Mouse (Mus musculus): ENCODE measurements around the gene Il18bp. TPM values are rescaled to one million over a fixed set of nuclear protein-coding genes. Genes with fewer than 3 reads are reported as not detected.

Gene Il18bp
- total and polyA plus RNA-seq, 3 experiments, result 1.0 to 1.8 TPM; not detected in 1

- Histone ChIP-seq H3K27ac (ENCODE audit: control insufficient read depth, low read depth, low read length) (peak overlapping the region; percentile 64), H3K27me3 (ENCODE audit: control insufficient read depth in 1 of 2, insufficient read depth in 2 of 2, low read length in 2 of 2) (no peaks in the 10 kb centered on the region), H3K4me3 (ENCODE audit: control insufficient read depth in 1 of 2, insufficient read depth in 1 of 2, low read depth in 2 of 2, low read length in 2 of 2) (no peak overlapping the region), H3K9ac (ENCODE audit: control insufficient read depth, low read depth, low read length, poor library complexity, severe bottlenecking) (no peak overlapping the region), H3K36me3 (ENCODE audit: control insufficient read depth in 1 of 2, insufficient read depth in 2 of 2, low read length in 2 of 2) (peaks cover 0 to 32% of the 10 kb centered on the region in 2 experiments; a peak in 2 of 4 replicates), H3K4me1 (ENCODE audit: control insufficient read depth in 1 of 2, insufficient read depth in 2 of 2, low read length in 2 of 2) (peaks cover 12 to 14% of the 10 kb centered on the region in 2 experiments; a peak in 3 of 4 replicates), H3K79me2 (ENCODE audit: control insufficient read depth, insufficient read depth, low read length, poor library complexity) (peaks cover 24% of the 10 kb centered on the region), H3K9me3 (replicated peaks; ENCODE audit: insufficient read depth, low read length) (no peaks in the 10 kb centered on the region)
- TF ChIP-seq JUND (IDR thresholded peaks at IDR 0.05; ENCODE audit: low read depth, low read length), result peak; percentile 52; the same call in 1 of the 2 replicates
- TF ChIP-seq SIN3A (IDR thresholded peaks at IDR 0.05; ENCODE audit: low read length), result peak; percentile 55
- 0 out of 2 replicates have a peak, but pooled peaks have one; percentile 35 for TF ChIP-seq RCOR1 (IDR thresholded peaks at IDR 0.05; ENCODE audit: low read depth, low read length)
- peak; percentile 50; the same call in 1 of the 2 replicates for TF ChIP-seq MAFK (IDR thresholded peaks at IDR 0.05; ENCODE audit: borderline replicate concordance, low read depth, low read length)
- 0 out of 2 replicates have a peak, but pooled peaks have one; percentile 23 for TF ChIP-seq ETS1 (IDR thresholded peaks at IDR 0.05; ENCODE audit: low read depth, low read length)
- TF ChIP-seq EP300 (IDR thresholded peaks at IDR 0.05; ENCODE audit: low read depth in 1 of 2, low read length in 2 of 2), result peak in 1 of 2 experiments; percentile 42; a peak in 1 of 4 replicates
- peak; percentile 43; the same call in 1 of the 2 replicates for TF ChIP-seq MAX (IDR thresholded peaks at IDR 0.05; ENCODE audit: low read length)
- no peak for TF ChIP-seq USF1 (IDR thresholded peaks at IDR 0.05; ENCODE audit: low read depth, low read length)
- TF ChIP-seq TCF12 (IDR thresholded peaks at IDR 0.05; ENCODE audit: low read depth, low read length), result no peak; the same call in 1 of the 2 replicates
- TF ChIP-seq MYC (IDR thresholded peaks at IDR 0.05; ENCODE audit: low read depth, low read length), result peak; percentile 49; the same call in 1 of the 2 replicates
- peak; percentile 71 for TF ChIP-seq MXI1 (IDR thresholded peaks at IDR 0.05; ENCODE audit: low read depth, low read length)
- TF ChIP-seq MAZ (IDR thresholded peaks at IDR 0.05; ENCODE audit: low read depth, low read length), result no peak
- peak; percentile 87 for TF ChIP-seq GABPA (IDR thresholded peaks at IDR 0.05; ENCODE audit: low read depth, low read length)
- peak; percentile 73 for DNase-seq (ENCODE audit: low read depth, low spot score)
Observed at GRCm38 (mm10) chr7:101965606-101966005, 52.9 kb downstream of the Il18bp start.

Other genes with a start within 250 kb of the Il18bp start
- not detected in 2 replicates for gene Phox2a, start 200.4 kb downstream of the Il18bp start, total RNA-seq (2012; rRNA removed)
- not detected for gene Phox2a, start 200.4 kb downstream of the Il18bp start, polyA plus RNA-seq (2012; ENCODE audit: insufficient read depth in 1 of 2, insufficient read length in 2 of 2, low read depth in 1 of 2, low replicate concordance in 2 of 2, missing spikeins in 1 of 2)
- 9.5 and 11.7 TPM in 2 replicates for gene Inppl1, start 180.5 kb downstream of the Il18bp start, total RNA-seq (2012; rRNA removed)
- gene Inppl1, start 180.5 kb downstream of the Il18bp start, polyA plus RNA-seq (2012; ENCODE audit: insufficient read depth in 1 of 2, insufficient read length in 2 of 2, low read depth in 1 of 2, low replicate concordance in 2 of 2, missing spikeins in 1 of 2), result 10 to 100 TPM in 1 of 2 experiments, not detected in 1; 31.3 TPM
- gene Folr2, start 161.5 kb downstream of the Il18bp start, total RNA-seq (2012; rRNA removed), result not detected in 2 replicates
- gene Folr2, start 161.5 kb downstream of the Il18bp start, polyA plus RNA-seq (2012; ENCODE audit: insufficient read depth in 1 of 2, insufficient read length in 2 of 2, low read depth in 1 of 2, low replicate concordance in 2 of 2, missing spikeins in 1 of 2), result not detected
- gene Anapc15, start 155.0 kb downstream of the Il18bp start, total RNA-seq (2012; rRNA removed), result 68.7 and 73.3 TPM in 2 replicates
- gene Anapc15, start 155.0 kb downstream of the Il18bp start, polyA plus RNA-seq (2012; ENCODE audit: insufficient read depth in 1 of 2, insufficient read length in 2 of 2, low read depth in 1 of 2, low replicate concordance in 2 of 2, missing spikeins in 1 of 2), result 100 to 1,000 TPM in 1 of 2 experiments, not detected in 1; 103 TPM
- 0.12 TPM in 1 of 2 replicates, not detected in the other for gene Folr1, start 147.9 kb downstream of the Il18bp start, total RNA-seq (2012; rRNA removed)
- under 1 TPM in 1 of 2 experiments, not detected in 1; 0.07 TPM for gene Folr1, start 147.9 kb downstream of the Il18bp start, polyA plus RNA-seq (2012; ENCODE audit: insufficient read depth in 1 of 2, insufficient read length in 2 of 2, low read depth in 1 of 2, low replicate concordance in 2 of 2, missing spikeins in 1 of 2)
- gene Lamtor1, start 112.8 kb downstream of the Il18bp start, total RNA-seq (2012; rRNA removed), result 70.5 and 79.5 TPM in 2 replicates
- 100 to 1,000 TPM in 1 of 2 experiments, not detected in 1; 115 TPM for gene Lamtor1, start 112.8 kb downstream of the Il18bp start, polyA plus RNA-seq (2012; ENCODE audit: insufficient read depth in 1 of 2, insufficient read length in 2 of 2, low read depth in 1 of 2, low replicate concordance in 2 of 2, missing spikeins in 1 of 2)
- gene Tomt, start 112.3 kb downstream of the Il18bp start, total RNA-seq (2012; rRNA removed), result 0.78 and 1.3 TPM in 2 replicates
- gene Tomt, start 112.3 kb downstream of the Il18bp start, polyA plus RNA-seq (2012; ENCODE audit: insufficient read depth in 1 of 2, insufficient read length in 2 of 2, low read depth in 1 of 2, low replicate concordance in 2 of 2, missing spikeins in 1 of 2), result under 1 TPM in 1 of 2 experiments, not detected in 1; 0.82 TPM
- gene Lrrc51, start 84.8 kb downstream of the Il18bp start, total RNA-seq (2012; rRNA removed), result 13.6 and 14.8 TPM in 2 replicates
- 10 to 100 TPM in 1 of 2 experiments, not detected in 1; 30.8 TPM for gene Lrrc51, start 84.8 kb downstream of the Il18bp start, polyA plus RNA-seq (2012; ENCODE audit: insufficient read depth in 1 of 2, insufficient read length in 2 of 2, low read depth in 1 of 2, low replicate concordance in 2 of 2, missing spikeins in 1 of 2)
- 48.7 and 54.5 TPM in 2 replicates for gene Numa1, start 84.6 kb downstream of the Il18bp start, total RNA-seq (2012; rRNA removed)
- gene Numa1, start 84.6 kb downstream of the Il18bp start, polyA plus RNA-seq (2012; ENCODE audit: insufficient read depth in 1 of 2, insufficient read length in 2 of 2, low read depth in 1 of 2, low replicate concordance in 2 of 2, missing spikeins in 1 of 2), result 10 to 100 TPM; 50.0 to 91.2 TPM
- gene Rnf121, start 46.8 kb upstream of the Il18bp start, total RNA-seq (2012; rRNA removed), result 17.3 and 18.5 TPM in 2 replicates
- 10 to 100 TPM in 1 of 2 experiments, not detected in 1; 16.0 TPM for gene Rnf121, start 46.8 kb upstream of the Il18bp start, polyA plus RNA-seq (2012; ENCODE audit: insufficient read depth in 1 of 2, insufficient read length in 2 of 2, low read depth in 1 of 2, low replicate concordance in 2 of 2, missing spikeins in 1 of 2)
- 15.3 and 16.6 TPM in 2 replicates for gene Xndc1, start 46.8 kb upstream of the Il18bp start, total RNA-seq (2012; rRNA removed)
- gene Xndc1, start 46.8 kb upstream of the Il18bp start, polyA plus RNA-seq (2012; ENCODE audit: insufficient read depth in 1 of 2, insufficient read length in 2 of 2, low read depth in 1 of 2, low replicate concordance in 2 of 2, missing spikeins in 1 of 2), result 10 to 100 TPM in 1 of 2 experiments, not detected in 1; 30.0 TPM
- 0.08 and 0.13 TPM in 2 replicates for gene Xntrpc, start 47.0 kb upstream of the Il18bp start, total RNA-seq (2012; rRNA removed)
- under 1 TPM in 1 of 2 experiments, not detected in 1; 0.14 TPM for gene Xntrpc, start 47.0 kb upstream of the Il18bp start, polyA plus RNA-seq (2012; ENCODE audit: insufficient read depth in 1 of 2, insufficient read length in 2 of 2, low read depth in 1 of 2, low replicate concordance in 2 of 2, missing spikeins in 1 of 2)
- gene Trpc2, start 64.4 kb upstream of the Il18bp start, total RNA-seq (2012; rRNA removed), result not detected in 2 replicates
- gene Trpc2, start 64.4 kb upstream of the Il18bp start, polyA plus RNA-seq (2012; ENCODE audit: insufficient read depth in 1 of 2, insufficient read length in 2 of 2, low read depth in 1 of 2, low replicate concordance in 2 of 2, missing spikeins in 1 of 2), result not detected
- gene Art1, start 83.1 kb upstream of the Il18bp start, total RNA-seq (2012; rRNA removed), result not detected in 2 replicates
- not detected for gene Art1, start 83.1 kb upstream of the Il18bp start, polyA plus RNA-seq (2012; ENCODE audit: insufficient read depth in 1 of 2, insufficient read length in 2 of 2, low read depth in 1 of 2, low replicate concordance in 2 of 2, missing spikeins in 1 of 2)
- gene Art5, start 90.8 kb upstream of the Il18bp start, total RNA-seq (2012; rRNA removed), result not detected in 2 replicates
- under 1 TPM in 1 of 2 experiments, not detected in 1; 0.04 TPM for gene Art5, start 90.8 kb upstream of the Il18bp start, polyA plus RNA-seq (2012; ENCODE audit: insufficient read depth in 1 of 2, insufficient read length in 2 of 2, low read depth in 1 of 2, low replicate concordance in 2 of 2, missing spikeins in 1 of 2)
- not detected in 2 replicates for gene Chrna10, start 98.1 kb upstream of the Il18bp start, total RNA-seq (2012; rRNA removed)
- not detected for gene Chrna10, start 98.1 kb upstream of the Il18bp start, polyA plus RNA-seq (2012; ENCODE audit: insufficient read depth in 1 of 2, insufficient read length in 2 of 2, low read depth in 1 of 2, low replicate concordance in 2 of 2, missing spikeins in 1 of 2)
- gene Nup98, start 191.5 kb upstream of the Il18bp start, total RNA-seq (2012; rRNA removed), result 25.9 and 31.7 TPM in 2 replicates
- 100 to 1,000 TPM in 1 of 2 experiments, 10 to 100 TPM in 1; 45.2 to 195 TPM for gene Nup98, start 191.5 kb upstream of the Il18bp start, polyA plus RNA-seq (2012; ENCODE audit: insufficient read depth in 1 of 2, insufficient read length in 2 of 2, low read depth in 1 of 2, low replicate concordance in 2 of 2, missing spikeins in 1 of 2)
- gene Pgap2, start 191.5 kb upstream of the Il18bp start, total RNA-seq (2012; rRNA removed), result 21.1 and 29.2 TPM in 2 replicates
- 10 to 100 TPM in 1 of 2 experiments, not detected in 1; 91.1 TPM for gene Pgap2, start 191.5 kb upstream of the Il18bp start, polyA plus RNA-seq (2012; ENCODE audit: insufficient read depth in 1 of 2, insufficient read length in 2 of 2, low read depth in 1 of 2, low replicate concordance in 2 of 2, missing spikeins in 1 of 2)
- 24.1 and 33.3 TPM in 2 replicates for gene Rhog, start 237.4 kb upstream of the Il18bp start, total RNA-seq (2012; rRNA removed)
- gene Rhog, start 237.4 kb upstream of the Il18bp start, polyA plus RNA-seq (2012; ENCODE audit: insufficient read depth in 1 of 2, insufficient read length in 2 of 2, low read depth in 1 of 2, low replicate concordance in 2 of 2, missing spikeins in 1 of 2), result 100 to 1,000 TPM; 347 to 425 TPM
- gene Stim1, start 249.1 kb upstream of the Il18bp start, total RNA-seq (2012; rRNA removed), result 26.1 and 28.2 TPM in 2 replicates
- 10 to 100 TPM in 1 of 2 experiments, not detected in 1; 65.0 TPM for gene Stim1, start 249.1 kb upstream of the Il18bp start, polyA plus RNA-seq (2012; ENCODE audit: insufficient read depth in 1 of 2, insufficient read length in 2 of 2, low read depth in 1 of 2, low replicate concordance in 2 of 2, missing spikeins in 1 of 2)